Mouse (Mus musculus): ENCODE data around the gene Rspry1.

Rspry1 gene

DNA sequence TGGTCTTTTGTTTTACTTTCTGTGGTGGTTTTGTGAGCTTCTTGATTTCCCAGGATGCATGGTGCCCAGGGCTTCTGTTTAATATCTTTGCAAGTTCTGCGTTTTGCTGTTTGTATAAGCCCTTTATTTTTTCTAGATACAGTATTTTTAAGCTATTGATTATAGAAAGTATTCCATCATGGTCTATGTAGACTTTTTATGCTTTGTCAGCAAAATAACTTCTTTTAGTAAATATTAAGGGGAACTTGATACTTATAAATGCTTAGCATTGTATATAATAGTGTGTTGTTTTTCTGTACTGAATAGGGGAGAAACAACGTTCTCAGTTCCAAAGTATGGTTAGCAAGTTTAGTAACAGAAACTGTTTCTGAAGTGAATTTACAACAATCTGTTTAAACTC is 2.3 kb downstream of the Rspry1 start:
- no peak for DNase-seq

GRCm38 (mm10) chr8:94607064-94607463 is 5.3 kb downstream of the Rspry1 start:
- no peak for DNase-seq

- DNase-seq: no peak
Measured at GRCm38 (mm10) chr8:94624885-94625284, 23.1 kb downstream of the Rspry1 start.

DNA sequence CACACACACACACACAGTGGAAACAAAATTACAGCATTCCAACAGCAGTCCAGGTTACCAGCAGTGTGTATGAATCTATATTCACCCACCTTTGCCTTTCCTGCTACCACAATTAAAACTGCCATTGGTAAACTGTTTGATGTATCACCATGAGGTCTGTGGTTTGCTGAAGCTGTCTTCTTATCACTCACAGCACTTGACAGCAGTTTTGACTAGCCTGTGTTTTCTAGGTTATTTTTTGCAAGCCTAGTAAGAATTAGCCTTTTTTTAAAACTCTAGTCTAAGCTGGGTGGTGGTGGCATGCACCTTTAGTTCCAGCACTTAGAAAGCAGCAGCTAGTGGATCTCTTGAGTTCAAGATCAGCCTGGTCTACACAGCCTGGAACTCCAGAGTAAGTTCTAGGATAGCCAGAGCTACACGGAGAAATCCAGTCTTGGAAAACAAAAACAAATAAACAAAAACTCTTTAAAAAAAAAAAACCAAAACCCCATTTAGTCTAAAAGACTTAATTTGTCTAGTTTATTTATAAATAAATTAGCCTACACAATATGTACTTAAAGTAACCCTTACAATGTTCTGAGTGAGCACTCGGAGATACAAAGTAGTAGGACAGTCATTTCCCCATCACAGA is 31.9 kb downstream of the Rspry1 start:
- no peak for DNase-seq

DNA sequence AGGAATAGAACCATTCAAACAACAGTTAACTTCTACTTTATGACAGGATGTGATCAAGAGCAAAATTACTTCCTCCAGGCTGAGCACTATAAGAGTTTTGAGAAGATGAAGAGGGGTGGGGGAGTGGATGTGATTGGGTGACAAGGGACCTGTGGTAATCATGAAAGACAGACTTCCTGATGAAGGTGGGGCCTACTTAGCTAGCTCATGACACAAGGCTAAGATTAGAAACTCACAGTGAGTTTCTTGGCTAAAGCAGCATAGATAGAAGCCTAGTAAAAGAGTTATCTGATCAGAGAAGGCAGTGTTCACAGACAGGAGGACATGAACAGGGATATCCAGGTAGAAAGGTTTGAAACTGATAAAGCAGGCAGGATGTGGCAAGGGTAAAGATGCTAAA is 32.5 kb downstream of the Rspry1 start:
- DNase-seq: no peak

- no peak for DNase-seq
Measured at GRCm38 (mm10) chr8:94641183-94641582, 39.4 kb downstream of the Rspry1 start.

DNA sequence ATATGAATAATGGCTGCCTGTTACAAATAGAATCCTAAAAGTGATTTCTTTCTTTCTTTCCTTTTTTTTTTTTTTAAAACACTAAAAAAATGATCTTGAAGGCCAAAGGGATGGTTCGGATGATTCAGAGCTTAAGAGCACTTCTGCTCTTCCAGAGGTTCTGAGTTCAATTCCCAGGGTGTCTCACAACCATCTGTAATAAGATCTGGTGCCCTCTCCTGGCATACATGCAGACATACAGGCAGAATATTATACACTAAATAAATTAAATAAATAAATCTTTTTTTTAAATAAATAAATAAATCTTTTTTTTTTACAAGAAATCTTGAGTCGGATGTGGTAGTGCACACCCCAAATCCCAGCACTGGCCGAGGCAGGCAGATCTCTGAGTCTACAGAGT is 40.2 kb downstream of the Rspry1 start:
- no peak for DNase-seq

DNA sequence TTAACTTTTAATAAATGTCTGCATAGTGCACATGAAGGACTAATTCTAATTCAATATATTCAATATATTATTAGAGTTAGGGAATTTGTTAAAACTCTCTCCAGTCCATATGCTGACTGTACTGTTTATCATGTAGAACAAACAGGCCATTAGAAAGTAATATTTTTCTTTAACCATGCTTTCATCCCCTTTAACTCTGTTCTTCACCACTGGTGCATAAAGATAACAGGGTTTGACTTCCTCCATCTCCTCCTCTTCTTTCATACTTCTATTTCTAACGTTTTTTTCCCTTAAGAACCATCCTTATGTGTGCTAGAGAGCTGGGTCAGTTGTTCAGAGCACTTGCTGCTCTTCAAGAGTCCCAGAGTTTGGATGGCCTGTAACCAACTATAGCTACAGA is 43.5 kb downstream of the Rspry1 start:
- DNase-seq: no peak

- no peak for DNase-seq
Measured at GRCm38 (mm10) chr8:94646165-94646564, 44.4 kb downstream of the Rspry1 start.

DNA sequence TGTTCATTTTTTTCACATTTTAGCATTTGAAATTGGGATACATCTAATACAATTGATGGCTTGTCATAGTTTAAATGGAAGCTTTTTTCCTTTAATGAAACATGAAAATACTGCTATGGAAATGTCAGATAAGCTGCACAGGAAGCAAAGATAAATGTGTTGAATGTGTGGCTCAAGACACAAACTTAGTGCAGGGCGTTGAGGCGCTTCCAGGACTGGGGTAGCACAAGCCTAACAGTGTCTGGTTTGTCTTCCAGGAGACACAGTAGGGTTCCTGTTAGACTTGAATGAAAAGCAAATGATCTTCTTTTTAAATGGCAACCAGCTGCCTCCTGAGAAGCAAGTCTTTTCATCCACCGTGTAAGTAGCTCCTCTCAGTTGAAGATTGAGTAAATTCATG is 47.8 kb downstream of the Rspry1 start:
- DNase-seq: no peak

DNA sequence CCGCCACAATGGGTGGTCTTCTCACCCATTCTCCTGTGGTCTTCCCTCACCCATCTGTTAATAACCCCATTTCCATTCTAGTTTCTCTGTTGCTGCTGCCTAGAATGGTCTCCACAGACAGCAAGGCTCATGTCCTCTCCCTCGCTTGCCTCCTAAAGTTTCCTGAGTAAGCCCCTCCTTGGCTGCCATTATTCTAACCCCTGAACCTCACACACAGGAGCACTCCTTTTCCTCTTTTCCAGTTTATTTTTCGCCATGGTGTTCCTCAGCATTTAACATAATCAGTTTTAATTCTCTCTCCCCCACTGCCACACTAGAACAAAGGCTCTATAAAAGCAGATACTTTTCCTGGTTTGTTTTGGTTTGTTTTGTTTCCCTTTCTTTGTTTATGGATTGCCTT is 51.2 kb downstream of the Rspry1 start:
- DNase-seq: no peak

- DNase-seq: no peak
Measured at GRCm38 (mm10) chr8:94654994-94655393, 53.3 kb downstream of the Rspry1 start.

DNA sequence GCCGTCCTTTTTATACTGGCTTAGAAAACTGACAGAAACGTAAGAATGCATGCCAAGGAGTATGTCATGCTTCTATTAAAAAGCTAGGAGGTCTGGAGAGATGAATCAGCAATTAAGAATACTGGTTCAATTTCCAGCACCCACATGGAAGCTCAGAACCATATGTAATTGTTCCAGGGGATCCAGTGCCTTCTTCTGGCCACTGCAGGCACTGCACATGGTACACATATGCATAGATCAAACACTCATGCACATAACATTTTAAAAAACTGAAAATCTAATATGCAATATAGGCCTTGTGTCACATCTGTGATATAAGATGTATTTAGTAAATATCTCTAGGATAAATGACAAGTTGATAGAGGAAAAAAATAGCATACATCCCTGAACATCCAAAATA is 56.3 kb downstream of the Rspry1 start:
- no peak for DNase-seq

- no peak for DNase-seq
Measured at GRCm38 (mm10) chr8:94660418-94660817, 58.7 kb downstream of the Rspry1 start.

GRCm38 (mm10) chr8:94664722-94665121 is 63.0 kb downstream of the Rspry1 start:
- DNase-seq: no peak

DNA sequence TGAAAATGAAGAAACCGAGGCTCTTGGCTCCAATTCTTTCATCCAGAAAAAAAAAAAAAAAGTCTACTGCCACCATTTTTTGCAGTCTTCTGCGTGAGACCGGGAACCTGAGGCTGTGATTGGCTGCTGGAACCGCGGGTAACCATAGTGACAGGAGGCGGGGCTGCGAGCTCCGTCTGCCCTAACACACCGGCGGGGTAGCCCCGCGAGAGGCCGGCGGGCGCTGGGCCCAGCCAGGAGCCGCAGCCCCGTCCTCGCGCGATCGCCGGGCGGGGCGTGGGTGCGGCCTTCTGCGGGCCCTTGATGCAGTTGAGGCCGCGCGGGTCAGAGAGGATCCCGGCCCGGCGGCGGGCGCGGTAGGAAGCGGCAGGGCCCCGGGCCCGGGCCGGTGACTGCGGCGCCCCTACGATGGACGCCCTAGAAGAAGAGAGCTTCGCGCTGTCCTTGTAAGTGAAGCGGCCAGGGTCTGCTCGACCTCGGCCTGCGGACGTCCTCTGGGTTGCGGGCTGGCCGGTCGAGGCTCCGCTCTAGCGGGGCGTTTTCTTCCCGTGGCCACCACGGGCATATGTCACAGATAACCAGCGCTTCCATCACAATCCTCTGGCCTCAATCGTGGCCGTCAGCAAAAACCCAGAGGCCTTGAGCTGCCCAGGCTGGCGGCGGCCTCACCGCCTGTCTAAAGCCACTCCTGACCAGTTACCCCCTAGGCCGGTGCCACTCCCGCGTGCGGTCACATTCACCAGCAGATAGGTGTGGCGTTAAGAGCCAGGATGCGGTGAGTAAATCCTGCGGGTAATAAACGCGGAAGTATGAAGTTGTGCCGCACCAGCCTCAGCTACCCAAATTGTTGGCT is 64.9 kb downstream of the Rspry1 start, which contains the start of gene Arl2bp:
Gene Arl2bp (plus strand): TSS at position 145 of the 853 bp plus-strand sequence.
- peak; percentile 96 for DNase-seq

DNA sequence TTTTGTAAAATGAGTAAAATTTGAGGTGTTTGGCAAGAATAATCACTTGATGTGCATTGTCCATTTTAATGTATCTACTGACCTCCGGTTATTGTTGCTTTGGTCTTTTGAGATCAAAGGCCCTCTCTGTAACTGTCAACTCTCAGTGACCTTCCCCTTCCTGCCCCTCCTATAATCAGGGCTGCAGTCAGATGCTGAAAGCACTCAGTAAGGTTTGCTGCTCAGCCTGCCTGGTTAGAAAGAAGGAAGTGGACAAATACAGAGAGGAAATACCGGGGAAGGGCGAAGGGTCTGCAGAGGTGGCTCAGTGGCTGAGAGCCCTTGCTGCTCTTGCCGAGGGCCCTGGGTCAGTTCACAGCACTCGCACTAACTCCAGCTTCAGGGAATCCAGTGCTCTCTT is 72.6 kb downstream of the Rspry1 start:
- no peak for DNase-seq

GRCm38 (mm10) chr8:94675923-94676322 is 74.2 kb downstream of the Rspry1 start:
- DNase-seq: no peak

DNA sequence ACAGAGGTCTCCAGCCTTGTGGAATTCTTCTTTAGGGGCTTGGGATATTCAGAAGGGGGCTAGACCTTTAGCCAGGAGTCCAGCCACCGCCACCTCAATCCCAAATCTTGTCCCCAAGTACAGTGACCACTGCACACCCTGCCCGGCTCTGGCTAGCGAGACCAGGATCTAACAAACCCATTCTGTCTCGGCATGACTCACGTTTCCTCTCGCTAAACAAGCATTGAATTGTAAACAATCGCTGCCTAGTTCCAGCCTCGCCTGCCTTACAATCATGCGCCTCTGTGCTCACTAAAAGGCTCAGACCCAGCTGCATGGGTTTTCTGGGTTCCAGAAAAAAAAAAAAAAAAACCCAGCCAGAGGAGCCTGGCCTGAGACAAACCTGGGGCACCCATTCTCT is 76.8 kb downstream of the Rspry1 start:
- no peak for DNase-seq

DNA sequence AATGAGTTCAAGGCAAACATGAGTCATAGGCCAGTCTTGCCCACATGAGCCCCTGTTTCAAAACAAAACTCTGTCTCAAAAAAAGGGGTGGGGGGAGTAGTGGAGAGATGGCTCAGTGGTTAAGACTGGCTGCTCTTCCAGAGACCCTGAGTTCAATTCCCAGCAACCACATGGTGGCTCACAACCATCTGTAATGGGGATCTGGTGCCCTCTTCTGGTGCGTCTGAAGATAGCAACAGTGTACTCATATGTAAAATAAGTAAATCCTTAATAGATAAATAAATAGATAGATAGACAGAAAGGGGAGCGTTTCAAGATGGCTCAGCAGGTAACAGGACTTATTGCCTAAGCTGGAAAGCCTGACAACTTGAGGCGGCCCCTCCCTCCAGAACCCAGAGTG is 78.7 kb downstream of the Rspry1 start:
- DNase-seq: no peak

- DNase-seq: peak; percentile 54
Measured at GRCm38 (mm10) chr8:94682732-94683524, 81.2 kb downstream of the Rspry1 start.

- no peak for DNase-seq
Measured at GRCm38 (mm10) chr8:94684287-94684686, 82.5 kb downstream of the Rspry1 start.

GRCm38 (mm10) chr8:94685953-94686352 is 84.2 kb downstream of the Rspry1 start:
- DNase-seq: peak; percentile 86

DNA sequence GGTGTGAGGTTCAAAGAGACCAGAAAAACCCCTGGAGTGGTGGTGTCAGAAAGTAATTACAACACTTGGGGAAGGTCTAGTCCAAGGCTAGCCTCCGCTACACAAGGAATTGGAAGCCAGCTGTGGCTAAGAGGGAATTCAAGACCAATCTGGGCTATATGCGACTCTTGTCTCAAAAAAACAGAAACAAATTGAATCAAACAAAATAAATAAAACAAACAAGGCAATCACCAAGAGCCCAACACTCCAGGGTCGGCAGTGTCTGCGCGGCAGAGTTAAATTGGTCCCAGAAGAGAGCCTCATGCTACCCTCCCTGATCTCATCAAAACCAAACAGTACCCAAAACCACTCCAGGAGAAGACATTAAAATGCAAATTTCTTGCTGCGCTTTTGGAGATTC is 93.0 kb downstream of the Rspry1 start:
- no peak for DNase-seq

Data from kidney, adult 11 months (tissue).